Comparison of ENCODE assay signal across 12 mouse cellular contexts in genomic region chr7:84361086-84361684, GRCm38 (mm10). TPM values are rescaled to one million over a fixed set of nuclear protein-coding genes. Genes with fewer than 3 reads are reported as not detected.
A peak's percentile ranks its signal among the peaks of the same experiment; 100 is the strongest.
DNase-seq lines count a peak whose midpoint lies in the region; ATAC-seq and TF ChIP-seq lines count a peak whose summit lies in the region.
"Had no signal": no experiment of that assay in that cellular context is flagged by ENCODE, and none has a peak within 500 bp of the region (broad histone marks: within the 10 kb centered on the region; RNA-seq: fewer than 3 reads in every experiment).

No protein-coding gene starts in this region.

- ATAC-seq in Patski: peak; percentile 87
- ATAC-seq in forebrain, embryonic 15.5 days (replicated peaks): no peak
- ATAC-seq in forebrain, embryonic 14.5 days: no peak

- no peaks in the 10 kb centered on the region for H3K9me3 ChIP-seq in embryonic facial prominence, embryonic 10.5 days
- no peaks in the 10 kb centered on the region for H3K9me3 ChIP-seq in forebrain, embryonic 15.5 days
- no peaks in the 10 kb centered on the region for H3K9me3 ChIP-seq in forebrain, embryonic 14.5 days (replicated peaks; ENCODE audit: control insufficient read depth, low read length)
- H3K9me3 ChIP-seq: embryonic facial prominence, embryonic 13.5 days; hindbrain, embryonic 15.5 days had no signal

- TF ChIP-seq POLR2A in lung, adult 2 months (IDR thresholded peaks at IDR 0.05; ENCODE audit: borderline replicate concordance, extremely low read depth, low read depth, low read length): no peak

- POLR2A ChIA-PET in Patski (lab: Charles Lee): interaction anchor here (1.1 to 5.8 kb wide), 8 partner anchors 20 to 60 kb away, joined by 3 to 58 read pairs (median 6); partner anchors contain the start of gene Arnt2

- 76% methylated on average over 10 of the region's 10 CpGs for WGBS in embryonic facial prominence, embryonic 10.5 days
- WGBS in lung, adult 2 months: 58% methylated on average over 10 of the region's 10 CpGs
- WGBS in forebrain, embryonic 15.5 days: 79% methylated on average over 10 of the region's 10 CpGs
- 82% methylated on average over 10 of the region's 10 CpGs for WGBS in forebrain, embryonic 14.5 days

- CTCF ChIA-PET in Patski (lab: Charles Lee): interaction anchor here (1.0 to 13.7 kb wide), 6 partner anchors 24 to 273 kb away, joined by 3 to 164 read pairs (median 4); partner anchors contain the start of gene Arnt2

- no peak overlapping the region for H3K4me3 ChIP-seq in layer of hippocampus, adult 2 months
- H3K4me3 ChIP-seq in embryonic facial prominence, embryonic 10.5 days: no peak overlapping the region
- H3K4me3 ChIP-seq in lung, adult 2 months (replicated peaks; ENCODE audit: extremely low read depth, low read depth, low read length): no peak overlapping the region
- H3K4me3 ChIP-seq in forebrain, embryonic 15.5 days: no peak overlapping the region
- no peak overlapping the region for H3K4me3 ChIP-seq in forebrain, embryonic 14.5 days (ENCODE audit: low read depth, low read length)
- H3K4me3 ChIP-seq: embryonic facial prominence, embryonic 13.5 days; hindbrain, embryonic 15.5 days had no signal

- H3K9ac ChIP-seq in forebrain, embryonic 15.5 days (replicated peaks): no peak overlapping the region
- H3K9ac ChIP-seq in forebrain, embryonic 14.5 days (ENCODE audit: low read length): no peak overlapping the region
- H3K9ac ChIP-seq: embryonic facial prominence, embryonic 13.5 days; hindbrain, embryonic 15.5 days had no signal

- TF ChIP-seq CTCF in layer of hippocampus, adult 2 months (conservative IDR thresholded peaks at IDR 0.05): no peak
- no peak for TF ChIP-seq CTCF in Patski (IDR thresholded peaks at IDR 0.05)
- TF ChIP-seq CTCF in lung, adult 2 months (IDR thresholded peaks at IDR 0.05; ENCODE audit: insufficient read depth, low read length): no peak

- in situ Hi-C loops in Patski (cut with MboI; ENCODE audit: low pct_unique_long_range_greater_than_20kb): no loop called here

- H3K36me3 ChIP-seq in embryonic facial prominence, embryonic 10.5 days (replicated peaks): peaks cover 36% of the 10 kb centered on the region
- H3K36me3 ChIP-seq in forebrain, embryonic 15.5 days: 0 out of 2 replicates have a peak, but pooled peaks cover 8% of the 10 kb centered on the region
- H3K36me3 ChIP-seq in forebrain, embryonic 14.5 days (ENCODE audit: control insufficient read depth, insufficient read depth, low read length): peaks cover 36% of the 10 kb centered on the region

- no peaks in the 10 kb centered on the region for H3K4me1 ChIP-seq in embryonic facial prominence, embryonic 10.5 days
- no peaks in the 10 kb centered on the region for H3K4me1 ChIP-seq in lung, adult 2 months (ENCODE audit: control insufficient read depth, insufficient read depth, low read length)
- H3K4me1 ChIP-seq in forebrain, embryonic 15.5 days: peaks cover 7% of the 10 kb centered on the region; the same call in 1 of the 2 replicates
- peaks cover 3% of the 10 kb centered on the region; the same call in 1 of the 2 replicates for H3K4me1 ChIP-seq in forebrain, embryonic 14.5 days (ENCODE audit: control insufficient read depth, insufficient read depth, low read length)

- no peak overlapping the region for H3K4me2 ChIP-seq in forebrain, embryonic 15.5 days (replicated peaks)
- no peak overlapping the region for H3K4me2 ChIP-seq in forebrain, embryonic 14.5 days (ENCODE audit: low read length)
- H3K4me2 ChIP-seq: embryonic facial prominence, embryonic 13.5 days; hindbrain, embryonic 15.5 days had no signal

- H3K27me3 ChIP-seq in Patski: no peaks in the 10 kb centered on the region
- no peaks in the 10 kb centered on the region for H3K27me3 ChIP-seq in embryonic facial prominence, embryonic 10.5 days (replicated peaks; ENCODE audit: low read depth, poor library complexity, severe bottlenecking)
- H3K27me3 ChIP-seq in forebrain, embryonic 15.5 days: no peaks in the 10 kb centered on the region
- no peaks in the 10 kb centered on the region for H3K27me3 ChIP-seq in forebrain, embryonic 14.5 days (replicated peaks; ENCODE audit: control insufficient read depth, insufficient read depth, low read length)
- H3K27me3 ChIP-seq: embryonic facial prominence, embryonic 13.5 days; hindbrain, embryonic 15.5 days had no signal

- H3K27ac ChIP-seq in layer of hippocampus, adult 2 months: 0 out of 2 replicates have a peak overlapping the region, but pooled peaks have one; percentile 7
- H3K27ac ChIP-seq in embryonic facial prominence, embryonic 10.5 days (replicated peaks): no peak overlapping the region
- H3K27ac ChIP-seq in forebrain, embryonic 15.5 days (replicated peaks): no peak overlapping the region
- no peak overlapping the region for H3K27ac ChIP-seq in forebrain, embryonic 14.5 days (ENCODE audit: low read depth, low read length)
- H3K27ac ChIP-seq: hindbrain, embryonic 15.5 days had no signal

- no peak for DNase-seq in layer of hippocampus, adult 2 months (ENCODE audit: low spot score in 2 of 2)
- no peak for DNase-seq in layer of hippocampus, adult 8-10 months (ENCODE audit: low spot score in 2 of 2)
- DNase-seq in Patski (ENCODE audit: low read depth, low spot score): peak; percentile 85
- peak; percentile 14 for DNase-seq in embryonic facial prominence, embryonic 10.5 days (ENCODE audit: low spot score)
- peak; percentile 12 for DNase-seq in lung, adult 2 months
- DNase-seq in forebrain, embryonic 14.5 days (ENCODE audit: low spot score): no peak
- DNase-seq: adrenal gland, adult 2 months; cerebellum, adult 9-10 months had no signal

RNA-seq across cellular contexts. Expression of gene Arnt2, which starts 48.8 kb away (rescaled TPM):
- total RNA-seq in layer of hippocampus, adult 2 months (2021): 100 to 1,000 TPM; 146 to 163 TPM
- 100 to 1,000 TPM; 149 to 171 (median 168) TPM for total RNA-seq in layer of hippocampus, adult 8-10 months (2022)
- polyA plus RNA-seq in Patski (2021): 118 TPM
- 20.7 and 22.2 TPM in 2 replicates for polyA plus RNA-seq in embryonic facial prominence, embryonic 10.5 days (2016; fragmentation: Nextera tagmentation; extraction: Ambion mirVana)
- polyA plus RNA-seq in lung, adult 2 months (2012; rRNA removed): 0.43 and 0.81 TPM in 2 replicates
- polyA plus RNA-seq in forebrain, embryonic 15.5 days (2015; fragmentation: Nextera tagmentation; extraction: Ambion mirVana): 59.1 and 61.2 TPM in 2 replicates
- 51.4 and 59.3 TPM in 2 replicates for polyA plus RNA-seq in forebrain, embryonic 14.5 days (2014; fragmentation: Nextera tagmentation; extraction: Ambion mirVana)
- total RNA-seq: megakaryocyte, adult 5-6 weeks had no signal

Comparison
In these comparisons a context has a peak if more than half of its experiments do, and no peak if none do; other contexts are left out.
1. DNase-seq: peak in Patski (single experiment), embryonic facial prominence, embryonic 10.5 days (single experiment) and lung, adult 2 months (single experiment); none in layer of hippocampus, adult 2 months (0 of 2), layer of hippocampus, adult 8-10 months (0 of 2) and forebrain, embryonic 14.5 days (single experiment).
2. RNA of gene Arnt2, which starts 48.8 kb away (polyA plus RNA-seq): 118 TPM in Patski (single experiment), 59.1 to 61.2 TPM in forebrain, embryonic 15.5 days, 51.4 to 59.3 TPM in forebrain, embryonic 14.5 days and 20.7 to 22.2 TPM in embryonic facial prominence, embryonic 10.5 days; 0.43 to 0.81 TPM in lung, adult 2 months; every median in the first group is over 10 times any median in the second.